Mouse (Mus musculus) urinary bladder, postnatal 4 days (tissue): Measurements from ENCODE around the gene Shq1.

ENCODE experiments used
- DNase-seq, 2 experiments: peaks; one replicate each; pipeline ENCODE4 v3.0.0; 2021 to 2022; ENCODE audit warnings: low spot score in 2 of 2

Shq1 gene

DNA sequence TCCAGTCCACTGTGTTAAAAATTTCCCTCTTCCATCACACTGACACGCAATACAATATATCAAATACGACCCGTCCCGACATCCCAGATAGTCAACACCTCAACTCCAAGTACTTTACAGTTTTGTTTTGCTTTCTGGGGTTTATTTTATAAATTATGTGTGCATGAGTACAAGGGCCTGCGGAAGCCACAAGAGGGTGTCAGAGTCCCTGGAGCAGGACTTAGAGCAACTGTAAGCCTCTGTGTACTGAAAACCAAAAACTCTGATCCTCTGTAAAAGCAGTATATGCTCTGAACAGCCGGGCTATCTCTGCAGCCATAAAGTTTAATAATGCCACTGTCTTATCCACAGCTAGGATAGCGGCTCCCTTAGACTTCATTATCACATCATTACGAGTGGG lies 3.3 kb downstream of the Shq1 start:
- DNase-seq, result no peak

DNA sequence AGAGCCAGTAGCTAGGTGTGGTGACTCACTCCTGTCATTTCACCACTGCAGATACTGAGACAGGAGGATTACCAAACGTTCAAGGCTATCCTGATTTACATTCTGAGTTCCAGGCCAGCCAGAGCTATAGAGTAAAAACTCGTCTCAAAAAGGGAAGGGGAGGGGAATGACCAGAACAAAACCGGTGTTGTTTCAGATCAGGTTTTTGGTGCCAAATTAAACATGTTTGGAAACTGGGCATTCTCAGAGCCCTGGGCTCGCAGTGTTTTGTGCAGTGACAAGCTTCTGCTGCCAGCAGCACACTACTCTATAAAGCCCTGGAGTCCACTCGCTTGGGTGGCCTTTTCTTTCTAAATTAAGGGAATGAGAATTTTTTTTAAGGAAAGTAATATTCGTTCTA lies 8.7 kb downstream of the Shq1 start:
- no peak for DNase-seq

DNA sequence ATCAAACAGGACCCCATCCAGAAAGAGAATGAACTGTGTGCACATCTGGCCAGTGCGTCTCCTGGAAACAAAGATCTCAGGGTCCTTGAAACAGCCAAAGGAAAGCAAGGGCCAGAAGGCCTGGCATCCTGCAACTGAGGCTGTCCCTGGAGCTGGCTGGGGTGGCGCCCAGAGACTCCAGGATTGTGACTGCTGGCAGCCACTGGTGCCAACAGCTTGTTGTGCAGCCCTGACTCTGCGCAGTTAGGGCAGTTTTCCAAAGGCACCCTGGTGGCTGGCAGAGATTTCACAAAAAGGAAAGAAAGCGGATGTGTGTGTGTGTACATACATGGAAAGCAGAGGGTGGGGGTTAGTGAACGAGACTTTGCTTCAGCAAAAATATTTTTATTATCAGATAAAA lies 10.6 kb downstream of the Shq1 start:
- no peak for DNase-seq

DNA sequence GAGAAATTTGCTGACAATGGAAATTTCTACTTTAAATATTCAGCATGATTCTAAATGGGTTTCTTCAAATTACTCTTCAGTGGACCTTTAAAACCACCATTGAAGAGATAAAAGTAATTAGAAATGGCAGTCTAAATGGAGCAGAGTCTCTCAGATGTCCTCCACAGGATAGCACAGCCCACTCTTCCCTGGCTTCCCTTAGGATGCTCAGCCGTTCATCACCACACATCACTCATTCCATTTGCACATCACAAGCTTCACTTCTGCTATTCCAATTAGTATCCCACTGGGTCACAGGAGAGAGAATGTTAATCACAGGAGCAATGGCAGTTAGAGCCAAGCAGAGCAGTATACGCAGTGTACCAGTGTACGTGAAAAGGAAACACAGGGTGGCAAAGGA lies 18.4 kb downstream of the Shq1 start:
- no peak for DNase-seq

DNA sequence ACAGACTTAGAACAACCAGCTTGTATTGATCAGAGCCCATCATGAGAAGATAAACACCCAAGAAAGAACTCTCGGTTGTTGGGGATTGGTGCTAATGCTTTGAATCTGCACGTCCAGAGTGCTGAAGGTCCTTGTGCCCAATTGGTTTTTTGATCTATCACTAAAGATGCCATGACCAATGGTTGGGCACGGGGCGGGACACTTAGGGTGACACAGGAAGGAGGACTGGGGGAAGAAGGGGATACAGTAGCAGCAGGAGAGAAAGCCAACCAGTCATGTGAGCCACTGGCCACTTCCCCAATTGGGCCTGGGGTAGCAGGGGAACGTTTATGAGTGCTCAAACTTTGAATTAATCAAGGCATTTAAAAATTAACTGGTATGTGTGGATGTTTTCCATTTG lies 23.8 kb downstream of the Shq1 start:
- DNase-seq, result no peak

DNA sequence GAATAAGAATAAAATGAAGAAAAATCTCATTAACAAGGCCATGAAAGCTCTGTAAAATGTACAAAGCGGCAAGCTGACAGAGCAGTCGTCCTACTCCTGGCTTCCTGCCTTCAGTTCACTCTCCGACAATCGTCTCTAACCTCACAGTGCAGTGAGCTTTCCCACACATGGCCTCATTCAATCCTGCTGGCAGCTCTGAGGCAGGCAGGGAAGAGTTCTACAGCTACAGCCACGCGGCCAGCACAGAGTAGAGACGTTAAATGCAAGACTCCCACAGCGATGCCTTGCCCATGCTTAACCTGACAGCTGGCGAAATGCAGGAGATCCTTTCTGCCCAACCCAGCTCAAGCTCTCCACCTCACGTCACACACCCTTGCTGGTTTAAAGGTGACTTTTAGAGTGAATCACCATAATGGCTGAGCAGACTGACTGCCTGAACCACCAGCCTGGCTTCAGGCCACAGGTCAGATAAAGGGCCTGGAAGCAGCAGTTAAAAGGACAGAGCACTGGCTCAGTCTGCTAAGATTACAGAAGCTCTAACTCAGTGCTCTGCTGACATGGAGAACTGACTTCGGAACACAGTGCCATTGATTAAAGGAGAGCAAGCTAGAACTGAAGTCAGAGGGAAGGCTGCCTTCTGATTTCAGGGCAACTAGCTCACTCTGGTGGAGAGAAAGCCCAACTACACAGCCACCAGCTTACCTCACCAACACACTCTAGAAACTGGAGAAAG lies 25.3 kb downstream of the Shq1 start:
- DNase-seq, result peak in 1 of 2 experiments; percentile 43

DNA sequence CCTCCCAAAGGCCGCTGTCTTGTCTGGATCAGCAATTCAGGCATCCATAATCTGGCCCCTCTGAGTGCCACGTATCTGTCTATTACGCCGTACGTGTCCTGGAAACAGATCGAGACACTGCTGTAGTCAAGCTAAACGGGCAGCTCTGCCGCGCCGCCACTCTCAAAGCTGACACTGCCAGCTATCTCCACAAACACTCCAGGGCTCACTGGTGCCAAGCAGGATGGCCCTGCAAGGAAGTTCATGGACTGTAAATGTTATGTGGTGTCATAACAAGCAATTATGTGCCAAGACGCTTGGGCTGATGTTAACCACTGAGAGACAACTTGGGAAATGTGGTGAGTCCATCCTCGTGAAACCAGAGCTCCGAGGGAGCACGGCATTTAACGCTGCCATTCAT lies 26.3 kb downstream of the Shq1 start:
- DNase-seq, result no peak

DNA sequence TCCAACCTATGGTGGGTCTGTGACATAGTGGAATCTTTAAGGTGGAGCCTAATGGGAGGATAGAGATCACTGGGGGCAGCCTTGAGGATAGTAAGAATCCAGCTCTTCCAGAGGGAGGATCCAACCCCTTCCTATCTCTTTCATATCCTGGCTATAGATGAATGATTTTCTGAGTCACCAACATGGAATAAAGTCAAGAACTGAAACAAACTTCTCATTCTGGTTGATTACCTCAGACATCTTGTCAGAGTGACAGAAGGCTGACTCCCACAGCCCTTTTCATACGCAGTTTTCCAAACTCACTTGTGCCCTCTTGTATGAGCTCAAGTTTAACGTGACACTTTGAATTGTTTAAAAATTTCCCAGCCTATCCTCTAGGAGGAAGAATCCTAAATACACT lies 28.2 kb downstream of the Shq1 start:
- no peak for DNase-seq

DNA sequence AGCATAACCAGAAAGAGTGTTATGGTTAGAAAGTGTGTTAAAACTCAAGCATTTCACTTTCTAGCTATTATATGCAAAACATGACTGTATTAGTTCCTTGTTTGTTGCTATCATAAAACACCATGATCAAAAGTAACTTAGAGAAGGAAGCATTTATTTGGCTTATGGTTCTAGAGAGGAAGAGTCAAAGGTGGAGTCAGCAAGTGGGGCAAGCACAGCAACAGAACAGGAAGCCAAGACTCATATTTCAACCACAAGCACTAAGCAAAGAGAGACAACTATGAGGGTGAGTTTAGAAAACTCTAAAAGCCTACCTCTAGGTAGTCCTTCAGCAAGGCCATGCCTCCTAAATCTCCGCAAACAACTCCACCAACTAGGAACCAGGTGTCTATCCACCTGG lies 30.4 kb downstream of the Shq1 start:
- DNase-seq, result no peak

DNA sequence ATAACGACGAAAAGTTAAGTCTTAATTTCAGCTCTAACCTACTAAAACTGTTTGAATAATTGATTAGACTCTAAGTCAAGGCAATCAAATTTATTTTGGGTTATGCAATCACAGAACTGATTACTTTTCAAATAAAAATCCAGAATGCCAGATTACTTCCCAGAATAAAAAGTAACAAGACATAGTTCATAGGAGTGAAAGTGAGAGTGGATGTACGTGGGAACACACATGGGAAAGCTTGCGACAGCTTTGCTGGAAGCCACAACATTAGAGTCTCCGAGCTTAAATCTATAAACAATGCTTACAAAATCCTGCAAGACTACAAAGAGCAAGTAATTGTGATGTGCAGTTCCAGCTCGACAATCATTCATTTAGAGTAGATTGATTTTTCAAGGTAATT lies 41.9 kb downstream of the Shq1 start:
- no peak for DNase-seq

DNA sequence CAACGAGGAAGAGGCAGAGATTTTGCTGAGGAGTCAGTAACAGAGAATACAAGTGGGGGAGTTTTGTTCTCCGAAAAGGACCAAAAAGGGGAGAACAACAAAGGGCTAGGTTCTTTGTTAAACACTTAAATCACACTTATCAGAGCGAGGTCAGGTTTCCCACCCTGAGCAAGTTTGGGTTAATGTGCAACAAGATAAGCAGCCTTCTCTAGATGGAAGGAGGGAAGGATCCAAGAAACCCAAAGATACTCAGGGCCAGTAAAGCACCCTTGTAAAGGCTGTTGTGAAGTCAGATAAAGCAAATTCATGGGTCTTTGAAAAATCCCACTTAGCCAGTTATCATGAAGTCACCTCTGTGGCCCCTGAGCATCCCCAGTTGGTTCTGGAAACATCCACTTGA lies 42.7 kb downstream of the Shq1 start:
- DNase-seq, result no peak

DNA sequence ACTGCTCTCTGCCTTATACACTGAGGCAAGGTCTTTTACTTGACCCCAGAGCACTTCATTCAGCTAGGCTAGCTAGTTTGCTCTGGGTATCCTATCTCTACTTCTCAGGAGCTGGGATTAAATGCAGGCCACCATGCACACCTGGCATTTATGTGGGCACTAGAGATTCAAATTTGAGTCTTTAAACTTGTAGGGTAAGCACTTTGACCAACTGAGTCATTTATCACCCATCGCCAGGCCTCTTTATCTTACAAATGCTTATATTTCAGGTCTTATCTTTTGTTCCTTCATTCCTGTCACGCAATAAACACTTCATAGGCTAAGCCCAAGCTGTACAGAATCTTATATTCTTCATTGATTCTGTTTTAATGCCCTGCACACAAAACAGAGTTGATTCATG lies 47.0 kb downstream of the Shq1 start:
- no peak for DNase-seq

DNA sequence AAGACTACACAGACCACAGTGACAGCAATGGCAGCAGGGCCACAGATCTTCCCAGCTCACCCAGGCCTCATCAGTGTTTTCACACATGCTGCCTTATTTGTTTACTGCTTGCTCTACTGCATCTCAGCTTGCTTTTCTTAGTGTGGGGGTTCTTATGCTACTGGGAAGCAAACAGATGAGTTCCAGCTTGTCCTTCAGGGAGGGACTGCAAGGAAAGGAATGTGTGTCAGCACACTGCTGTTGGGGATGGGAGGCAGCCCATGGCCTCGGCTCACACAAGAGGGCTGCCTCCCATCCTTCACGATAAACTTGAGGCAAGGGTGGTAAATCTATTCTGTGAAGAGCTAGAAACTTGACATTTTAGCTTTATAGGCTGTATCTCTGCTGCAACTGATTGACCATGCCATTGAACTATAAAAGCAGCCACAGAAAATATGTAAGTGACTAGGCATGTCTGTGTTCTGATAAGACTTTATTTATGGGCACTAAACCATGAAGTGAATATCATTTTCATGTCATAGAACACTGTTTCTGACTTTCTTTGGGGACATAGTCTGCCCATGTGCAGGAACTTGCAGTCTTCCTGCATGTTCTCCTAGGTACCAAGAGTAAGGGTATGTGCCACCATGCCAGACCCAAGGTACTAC lies 48.0 kb downstream of the Shq1 start:
- no peak for DNase-seq

DNA sequence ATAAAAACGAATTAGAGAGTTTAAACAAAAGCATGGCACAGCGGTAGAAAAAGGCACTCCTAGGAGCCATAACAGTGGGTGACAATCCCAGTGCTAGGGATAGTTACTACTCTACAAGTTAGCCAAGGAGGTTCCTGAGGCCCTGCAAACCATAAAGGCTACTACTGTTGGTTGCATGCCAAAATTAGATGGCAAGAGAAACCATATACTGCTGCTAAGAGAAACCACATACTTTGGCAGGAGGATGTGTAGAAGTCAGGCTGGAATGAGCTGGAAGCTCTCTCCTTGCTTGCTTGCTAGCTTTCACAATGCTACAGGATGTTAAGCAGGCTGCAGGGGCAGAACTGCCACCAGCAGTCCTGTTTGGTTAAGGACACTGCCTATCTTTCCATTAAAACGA lies 50.5 kb downstream of the Shq1 start:
- peak in 1 of 2 experiments; percentile 13 for DNase-seq

DNA sequence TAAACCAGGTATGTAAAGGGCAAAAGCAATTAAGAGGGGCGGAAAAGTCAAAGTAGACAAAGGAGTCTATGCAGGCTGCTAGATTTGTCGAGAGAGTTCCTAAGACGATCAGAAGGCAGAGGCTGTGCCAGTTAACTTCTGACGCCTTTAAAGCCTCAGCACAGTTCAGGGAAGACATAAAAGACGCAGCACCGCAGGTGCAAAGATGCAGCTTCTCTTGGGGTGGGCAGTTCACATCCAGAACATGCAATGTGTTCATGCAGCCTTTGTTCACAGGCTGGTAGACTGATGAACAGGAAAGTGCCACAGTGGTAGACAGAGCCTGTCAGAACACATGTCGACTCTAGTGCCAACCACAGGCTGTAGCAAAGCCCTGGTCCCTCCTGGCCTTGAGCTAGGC lies 51.6 kb downstream of the Shq1 start:
- no peak for DNase-seq

DNA sequence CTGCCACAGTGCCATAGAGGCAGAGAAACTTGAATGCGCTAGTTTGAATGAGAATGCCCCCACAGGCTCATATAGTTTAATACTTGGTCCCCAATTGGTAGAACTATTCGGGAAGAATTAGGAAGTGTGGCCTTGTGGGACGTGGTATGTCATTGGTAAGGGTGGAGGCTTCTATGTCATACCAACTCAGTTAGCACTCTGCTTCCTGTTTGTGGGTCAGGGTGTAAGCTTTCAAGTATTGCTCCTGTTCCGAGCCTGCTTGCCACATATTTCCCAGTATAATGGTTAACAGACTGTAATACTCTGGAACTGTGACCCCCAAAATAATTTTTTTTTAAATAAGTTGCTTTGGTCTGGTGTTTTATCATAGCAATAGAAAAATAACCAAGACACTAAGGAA lies 54.8 kb downstream of the Shq1 start:
- DNase-seq, result peak in 1 of 2 experiments; percentile 12

DNA sequence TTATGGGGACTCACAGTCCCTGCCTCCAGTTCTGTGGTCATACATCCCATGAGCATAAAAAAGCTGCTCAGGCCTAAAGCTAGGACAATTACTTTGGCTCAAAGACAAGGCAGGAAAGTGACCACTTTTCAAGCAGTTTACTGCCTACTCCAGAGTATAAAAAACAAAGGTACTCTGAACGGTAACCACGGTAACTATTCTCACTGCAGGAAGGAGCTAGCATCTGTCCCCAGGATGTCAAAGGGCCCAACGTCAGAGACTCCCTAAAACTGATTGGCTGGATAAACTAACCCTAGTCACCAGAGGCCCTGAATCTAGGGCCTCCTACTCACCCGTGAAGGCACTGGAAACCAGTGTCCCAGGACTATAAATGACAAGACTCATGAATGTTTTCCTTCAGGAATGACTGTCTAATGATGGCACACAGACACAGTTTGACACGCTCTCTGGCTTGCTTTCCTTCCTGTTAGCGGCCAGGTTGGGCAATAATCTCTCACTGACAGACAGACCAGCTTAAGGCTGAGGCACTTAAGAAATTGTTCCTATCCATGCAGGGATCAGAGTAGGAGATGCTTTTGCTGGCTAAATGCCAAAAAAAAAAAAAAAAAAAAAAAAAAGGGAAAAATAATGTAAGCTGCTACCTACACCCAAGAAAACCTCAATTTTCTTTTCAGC lies 57.2 kb downstream of the Shq1 start:
- DNase-seq, result no peak

DNA sequence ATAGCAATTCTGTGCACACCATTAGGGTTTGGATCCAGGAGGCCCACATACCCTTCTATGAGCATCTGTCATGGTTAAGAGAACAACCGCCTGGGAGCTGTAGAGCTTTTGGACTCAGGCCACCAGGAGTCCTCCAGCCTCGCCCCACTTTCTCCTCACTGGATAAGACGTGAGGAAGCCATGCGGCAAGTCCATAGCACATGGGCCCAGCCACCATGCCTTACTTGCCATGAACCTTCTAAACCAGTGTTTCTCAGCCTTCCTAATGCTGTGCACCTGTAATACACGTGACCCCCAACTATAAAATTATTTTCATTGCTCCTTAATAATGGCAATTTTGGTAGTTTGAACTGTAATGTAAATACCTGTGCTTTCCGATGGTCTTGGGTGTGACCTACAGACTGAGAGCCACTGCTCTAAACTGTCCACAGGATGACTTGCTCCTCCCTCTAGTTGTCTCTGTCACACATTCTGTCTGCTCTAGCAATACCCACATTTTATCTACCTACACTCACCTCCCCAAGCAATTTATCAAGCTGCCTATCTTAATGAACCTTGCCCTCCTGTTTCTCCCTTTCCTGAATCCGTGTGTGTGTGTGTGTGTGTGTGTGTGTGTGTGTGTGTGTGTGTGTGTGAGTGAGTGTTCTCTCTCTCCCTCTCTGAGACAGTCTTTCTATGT lies 59.9 kb downstream of the Shq1 start:
- DNase-seq, result no peak

DNA sequence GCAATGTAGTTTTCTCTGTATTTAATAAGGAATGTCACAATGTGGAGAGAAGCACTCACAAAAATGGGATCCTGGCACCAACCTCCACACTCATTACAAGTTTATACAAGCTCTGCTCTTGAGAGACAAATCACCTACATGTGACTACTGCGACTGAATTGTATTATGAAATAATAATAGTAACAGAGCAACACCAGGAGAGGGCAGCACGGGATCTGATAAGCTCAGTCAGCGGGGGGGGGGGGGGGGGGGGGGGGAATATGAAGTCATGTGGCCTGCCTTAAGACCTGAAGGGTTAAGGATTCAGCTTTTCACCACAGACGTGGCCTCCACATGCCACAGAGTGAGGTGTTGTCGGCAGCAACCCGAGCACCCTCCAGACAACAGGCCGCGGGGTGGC lies 60.8 kb downstream of the Shq1 start:
- peak in 1 of 2 experiments; percentile 48 for DNase-seq

DNA sequence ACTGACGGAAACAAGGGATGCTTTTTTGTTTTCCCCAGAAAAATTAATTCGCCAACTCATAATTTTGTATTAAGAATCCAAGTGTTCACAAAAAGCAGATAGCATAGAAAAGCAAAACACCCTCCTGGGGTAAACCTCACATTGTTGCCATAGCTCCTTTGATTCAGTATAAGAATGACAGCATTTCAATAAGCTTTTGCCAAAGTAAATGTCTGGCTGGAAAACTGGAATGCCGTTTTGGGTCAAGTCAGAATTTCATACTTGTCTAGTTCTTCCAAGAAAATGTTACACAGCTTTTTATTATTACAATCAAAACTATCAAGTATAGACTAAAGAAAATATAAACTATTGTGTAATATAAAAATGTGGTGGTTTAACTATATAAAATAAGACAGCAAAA lies 61.7 kb downstream of the Shq1 start:
- no peak for DNase-seq

DNA sequence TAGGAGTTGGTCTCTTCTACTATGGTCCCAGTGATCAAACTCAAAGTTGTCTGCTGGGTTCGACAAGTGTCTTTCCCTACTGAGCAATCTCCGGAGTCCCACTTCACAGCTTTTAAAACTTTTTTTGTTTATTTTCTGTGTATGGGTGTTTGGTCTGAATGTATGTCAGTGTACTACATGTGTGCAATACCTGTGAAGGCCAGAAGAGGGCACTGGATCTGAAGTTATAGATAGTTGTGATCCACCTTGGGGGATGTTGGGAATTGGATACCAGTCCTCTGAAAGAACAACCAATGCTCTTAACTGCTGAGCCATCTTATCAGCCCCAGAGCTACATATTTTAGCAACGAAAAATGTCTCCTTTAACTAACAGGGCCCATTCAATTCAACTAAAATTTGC lies 62.5 kb downstream of the Shq1 start:
- peak in 1 of 2 experiments; percentile 59 for DNase-seq

DNA sequence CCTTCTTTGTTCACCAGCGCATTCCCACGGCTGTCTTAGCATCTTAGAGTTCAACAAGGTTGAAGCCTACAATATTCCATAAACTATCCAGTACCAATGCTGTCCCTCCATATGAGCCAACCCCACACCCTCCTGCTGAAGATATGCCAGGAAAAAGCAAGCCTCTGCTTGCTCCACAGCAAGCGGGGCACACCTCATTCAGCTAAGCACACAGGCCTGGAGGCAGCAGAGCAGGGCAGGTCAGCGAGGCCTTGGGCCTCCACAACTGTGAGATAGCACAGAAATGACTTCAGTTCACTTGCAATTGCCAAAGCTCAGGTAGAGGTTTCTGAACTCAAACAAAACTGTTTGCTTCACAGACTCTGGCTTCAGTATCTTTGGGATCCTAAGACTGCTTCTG lies 64.2 kb downstream of the Shq1 start:
- DNase-seq, result no peak

DNA sequence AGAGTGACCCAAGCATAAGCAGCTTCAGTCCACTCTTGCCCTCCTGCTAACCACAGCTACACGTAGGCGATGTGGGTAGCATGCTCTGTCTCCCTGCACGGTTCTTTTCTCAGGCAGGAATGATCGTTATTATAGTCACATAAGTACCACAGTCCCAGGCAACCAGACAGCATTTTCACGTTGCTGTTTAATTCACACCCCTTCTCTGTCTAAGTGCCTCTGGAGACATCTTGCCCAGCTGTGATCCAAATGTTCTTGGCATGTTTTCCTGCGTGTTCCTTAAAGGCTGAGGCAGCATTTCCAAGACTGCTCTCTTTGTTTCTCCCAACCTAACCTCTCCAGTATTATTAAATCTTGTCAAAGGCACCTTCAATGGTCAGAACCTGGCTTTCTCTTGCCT lies 67.3 kb downstream of the Shq1 start:
- DNase-seq, result no peak
